In genomic region chr2:142879257-142879818, GRCm38 (mm10) we compare ENCODE assay signal across 20 mouse cellular contexts. TPM values are rescaled to one million over a fixed set of nuclear protein-coding genes. Genes with fewer than 3 reads are reported as not detected.
A peak's percentile ranks its signal among the peaks of the same experiment; 100 is the strongest.
DNase-seq lines count a peak whose midpoint lies in the region; ATAC-seq and TF ChIP-seq lines count a peak whose summit lies in the region.
"Had no signal": no experiment of that assay in that cellular context is flagged by ENCODE, and none has a peak within 500 bp of the region (broad histone marks: within the 10 kb centered on the region; RNA-seq: fewer than 3 reads in every experiment).

No protein-coding gene starts in this region.

- H3K79me2 ChIP-seq in liver, adult 2 months (ENCODE audit: control insufficient read depth, insufficient read depth, low read length): peaks cover 6% of the 10 kb centered on the region; the same call in 1 of the 2 replicates

- no peak for TF ChIP-seq POLR2A in liver, adult 2 months (IDR thresholded peaks at IDR 0.05; ENCODE audit: extremely low read depth, insufficient read depth, low read length)

- DNase-seq in liver, adult 2 months (ENCODE audit: extremely low read depth, low read depth, low spot score): peak; percentile 21
- DNase-seq in liver, embryonic 11.5 days (ENCODE audit: low spot score): no peak
- DNase-seq in kidney, adult 8-10 months: peak; percentile 76 to 84
- DNase-seq in kidney, postnatal 0 days (ENCODE audit: low spot score): peak; percentile 54
- DNase-seq in yolk sac, embryonic 10.5 days (ENCODE audit: low spot score): peak; percentile 27
- DNase-seq in left cerebral cortex, adult 9 months (ENCODE audit: low spot score in 2 of 2): no peak
- DNase-seq: adrenal gland, postnatal 36 days; cerebellum, adult 8-10 months; lung, adult 2 months; lung, postnatal 36 days; right cerebral cortex, postnatal 14 days; thymus, postnatal 36 days had no signal

- H3K27ac ChIP-seq in liver, adult 2 months (replicated peaks; ENCODE audit: insufficient read depth, low read depth, low read length): no peak overlapping the region
- H3K27ac ChIP-seq in liver, embryonic 11.5 days (ENCODE audit: low read depth, low read length): no peak overlapping the region
- H3K27ac ChIP-seq in kidney, postnatal 0 days: peak overlapping the region; percentile 76
- no peak overlapping the region for H3K27ac ChIP-seq in hindbrain, embryonic 16.5 days (ENCODE audit: low read depth, low read length)
- H3K27ac ChIP-seq: embryonic facial prominence, embryonic 13.5 days; forebrain, embryonic 10.5 days; heart, embryonic 15.5 days; hindbrain, embryonic 13.5 days; limb, embryonic 15.5 days; midbrain, embryonic 10.5 days had no signal

- ATAC-seq in liver, embryonic 11.5 days (replicated peaks; ENCODE audit: low FRiP score): no peak
- ATAC-seq in kidney, postnatal 0 days (replicated peaks; ENCODE audit: low FRiP score, low read depth): peak; percentile 73
- no peak for ATAC-seq in hindbrain, embryonic 16.5 days
- ATAC-seq: intestine, embryonic 16.5 days had no signal

- H3K4me2 ChIP-seq in liver, embryonic 11.5 days: no peak overlapping the region
- no peak overlapping the region for H3K4me2 ChIP-seq in kidney, postnatal 0 days (ENCODE audit: low read length)
- H3K4me2 ChIP-seq in hindbrain, embryonic 16.5 days (ENCODE audit: low read length): no peak overlapping the region
- H3K4me2 ChIP-seq: embryonic facial prominence, embryonic 13.5 days; heart, embryonic 15.5 days; hindbrain, embryonic 13.5 days; limb, embryonic 15.5 days had no signal

- H3K9me3 ChIP-seq in liver, embryonic 11.5 days (ENCODE audit: control insufficient read depth, low read length): no peaks in the 10 kb centered on the region
- H3K9me3 ChIP-seq in kidney, postnatal 0 days (replicated peaks; ENCODE audit: low read length): no peaks in the 10 kb centered on the region
- no peaks in the 10 kb centered on the region for H3K9me3 ChIP-seq in hindbrain, embryonic 16.5 days (ENCODE audit: control insufficient read depth, low read length)
- H3K9me3 ChIP-seq: embryonic facial prominence, embryonic 13.5 days; forebrain, embryonic 10.5 days; heart, embryonic 15.5 days; hindbrain, embryonic 13.5 days; limb, embryonic 15.5 days; midbrain, embryonic 10.5 days had no signal

- H3K4me3 ChIP-seq in liver, adult 2 months (ENCODE audit: insufficient read depth, low read depth, low read length): no peak overlapping the region
- H3K4me3 ChIP-seq in liver, embryonic 11.5 days (ENCODE audit: low read depth, low read length): no peak overlapping the region
- no peak overlapping the region for H3K4me3 ChIP-seq in kidney, postnatal 0 days (replicated peaks; ENCODE audit: low read depth, low read length)
- H3K4me3 ChIP-seq in hindbrain, embryonic 16.5 days (ENCODE audit: low read length): no peak overlapping the region
- H3K4me3 ChIP-seq: embryonic facial prominence, embryonic 13.5 days; forebrain, embryonic 10.5 days; heart, embryonic 15.5 days; hindbrain, embryonic 13.5 days; limb, embryonic 15.5 days; midbrain, embryonic 10.5 days had no signal

- WGBS in liver, adult 2 months: 73% methylated on average over 8 of the region's 8 CpGs
- 77% methylated on average over 8 of the region's 8 CpGs for WGBS in liver, embryonic 11.5 days
- 39% methylated on average over 8 of the region's 8 CpGs for WGBS in kidney, postnatal 0 days
- 80% methylated on average over 8 of the region's 8 CpGs for WGBS in hindbrain, embryonic 16.5 days

- no peak for TF ChIP-seq CTCF in liver, adult 2 months (IDR thresholded peaks at IDR 0.05; ENCODE audit: low read depth, low read length)
- no peak for TF ChIP-seq CTCF in kidney, postnatal 0 days (IDR thresholded peaks at IDR 0.05; ENCODE audit: low read depth)

- H3K27me3 ChIP-seq in liver, adult 2 months (ENCODE audit: control insufficient read depth, insufficient read depth, low read length): no peaks in the 10 kb centered on the region
- no peaks in the 10 kb centered on the region for H3K27me3 ChIP-seq in liver, embryonic 11.5 days (replicated peaks; ENCODE audit: control insufficient read depth, insufficient read depth, low read length)
- H3K27me3 ChIP-seq in kidney, postnatal 0 days (ENCODE audit: insufficient read depth, low read length): no peaks in the 10 kb centered on the region
- no peaks in the 10 kb centered on the region for H3K27me3 ChIP-seq in hindbrain, embryonic 16.5 days (replicated peaks; ENCODE audit: control insufficient read depth, insufficient read depth, low read length)
- H3K27me3 ChIP-seq: embryonic facial prominence, embryonic 13.5 days; heart, embryonic 15.5 days; hindbrain, embryonic 13.5 days; limb, embryonic 15.5 days had no signal

- H3K9ac ChIP-seq in liver, adult 2 months (ENCODE audit: low read depth, low read length): no peak overlapping the region
- H3K9ac ChIP-seq in liver, embryonic 11.5 days (ENCODE audit: low read depth, low read length): no peak overlapping the region
- H3K9ac ChIP-seq in kidney, postnatal 0 days (ENCODE audit: low read depth, low read length): no peak overlapping the region
- H3K9ac ChIP-seq in hindbrain, embryonic 16.5 days (ENCODE audit: low read depth, low read length): no peak overlapping the region
- H3K9ac ChIP-seq: embryonic facial prominence, embryonic 13.5 days; heart, embryonic 15.5 days; hindbrain, embryonic 13.5 days; limb, embryonic 15.5 days had no signal

- H3K36me3 ChIP-seq in liver, adult 2 months (ENCODE audit: control insufficient read depth, insufficient read depth, low read length): no peaks in the 10 kb centered on the region
- H3K36me3 ChIP-seq in liver, embryonic 11.5 days (ENCODE audit: control insufficient read depth, insufficient read depth, low read length): no peaks in the 10 kb centered on the region
- H3K36me3 ChIP-seq in kidney, postnatal 0 days (ENCODE audit: insufficient read depth, low read length): no peaks in the 10 kb centered on the region
- no peaks in the 10 kb centered on the region for H3K36me3 ChIP-seq in hindbrain, embryonic 16.5 days (ENCODE audit: control insufficient read depth, insufficient read depth, low read length)
- H3K36me3 ChIP-seq: embryonic facial prominence, embryonic 13.5 days; forebrain, embryonic 10.5 days; heart, embryonic 15.5 days; hindbrain, embryonic 13.5 days; limb, embryonic 15.5 days; midbrain, embryonic 10.5 days had no signal

- H3K4me1 ChIP-seq in liver, adult 2 months (ENCODE audit: control insufficient read depth, insufficient read depth, low read length): peaks cover 23% of the 10 kb centered on the region
- peaks cover 7% of the 10 kb centered on the region; the same call in 1 of the 2 replicates for H3K4me1 ChIP-seq in liver, embryonic 11.5 days (replicated peaks; ENCODE audit: control insufficient read depth, insufficient read depth, low read length)
- H3K4me1 ChIP-seq in kidney, postnatal 0 days (replicated peaks; ENCODE audit: insufficient read depth, low read length): peaks cover 46% of the 10 kb centered on the region
- no peaks in the 10 kb centered on the region; the same call in 1 of the 2 replicates for H3K4me1 ChIP-seq in hindbrain, embryonic 16.5 days (ENCODE audit: control insufficient read depth, insufficient read depth, low read depth, low read length)
- H3K4me1 ChIP-seq: hindbrain, embryonic 13.5 days had no signal

RNA-seq across cellular contexts. Expression of gene Kif16b, which starts 22.0 kb away (rescaled TPM):
- total RNA-seq in liver, adult 2 months (2014; rRNA removed): 18.4 and 19.3 TPM in 2 replicates
- 5.3 and 5.8 TPM in 2 replicates for polyA plus RNA-seq in liver, adult 2 months (2012; rRNA removed)
- polyA plus RNA-seq in liver, embryonic 11.5 days (2014; fragmentation: Nextera tagmentation; extraction: Ambion mirVana): 6.3 and 6.7 TPM in 2 replicates
- 18.9 and 21.8 TPM in 2 replicates for polyA plus RNA-seq in kidney, postnatal 0 days (2015; fragmentation: Nextera tagmentation; extraction: Ambion mirVana)
- polyA plus RNA-seq in hindbrain, embryonic 16.5 days (2015; fragmentation: Nextera tagmentation; extraction: Ambion mirVana): 3.3 and 3.9 TPM in 2 replicates

Comparison
In these comparisons a context has a peak if more than half of its experiments do, and no peak if none do; other contexts are left out.
1. DNase-seq: peak in liver, adult 2 months (single experiment), kidney, adult 8-10 months (2 of 2), kidney, postnatal 0 days (single experiment) and yolk sac, embryonic 10.5 days (single experiment); none in liver, embryonic 11.5 days (single experiment) and left cerebral cortex, adult 9 months (0 of 2).